Mouse (Mus musculus) forebrain, postnatal 0 days (tissue): Measurements from ENCODE around the gene Mgp. TPM values are rescaled to one million over a fixed set of nuclear protein-coding genes. Genes with fewer than 3 reads are reported as not detected.

Source experiments
- ATAC-seq: fragments of 200-750 bp; cut with Nextera tagmentation; 2 replicates; pipeline ENCODE4 v1.8.0; 2017; ENCODE audit warnings: mild to moderate bottlenecking, moderate library complexity
- DNase-seq: peaks from one replicate; pipeline ENCODE4 v3.0.0-alpha.2; 2015
- H3K27ac ChIP-seq: fragments of 300-500 bp; sonication (generic); 2 replicates; pipeline ENCODE4 v1.5.1; 2014; ENCODE audit warnings: low read depth, mild to moderate bottlenecking, antibody characterized with exemption, low read length, moderate library complexity, mixed read lengths
- H3K27me3 ChIP-seq: fragments of 300-500 bp; sonication (generic); 2 replicates; pipeline ENCODE4 v1.6.1; 2014; ENCODE audit warnings: mild to moderate bottlenecking, low read length, mixed read lengths; ENCODE audit not compliant: insufficient read depth
- H3K36me3 ChIP-seq: fragments of 300-500 bp; sonication (generic); 2 replicates; pipeline ENCODE4 v1.6.1; 2014; ENCODE audit warnings: mild to moderate bottlenecking, moderate library complexity; ENCODE audit not compliant: insufficient read depth
- H3K4me1 ChIP-seq: fragments of 300-500 bp; sonication (generic); 2 replicates; pipeline ENCODE4 v1.6.1; 2014; ENCODE audit warnings: antibody characterized with exemption; ENCODE audit not compliant: insufficient read depth
- H3K4me2 ChIP-seq: fragments of 300-500 bp; sonication (generic); 2 replicates; pipeline ENCODE4 v1.6.1; 2014; ENCODE audit warnings: low read depth, mild to moderate bottlenecking, moderate library complexity
- H3K4me3 ChIP-seq: fragments of 300-500 bp; sonication (generic); 2 replicates; pipeline ENCODE4 v1.5.1; 2014; ENCODE audit warnings: low read depth, low read length, mixed read lengths
- H3K9ac ChIP-seq: fragments of 300-500 bp; sonication (generic); 2 replicates; pipeline ENCODE4 v1.6.1; 2014; ENCODE audit warnings: mild to moderate bottlenecking
- H3K9me3 ChIP-seq: fragments of 300-500 bp; sonication (generic); 2 replicates; pipeline ENCODE4 v1.6.1; 2016; ENCODE audit warnings: low read length
- CTCF ChIP-seq: sonication (generic); IDR thresholded peaks from 2 replicates; pipeline ENCODE4 v1.5.1; 2016; ENCODE audit warnings: antibody characterized with exemption, control low read depth, low read depth
- WGBS: fragments of 180-500 bp; shearing (Covaris S2); extraction: QIAGEN DNeasy Blood & Tissue Kit; methylation state at CpG from one replicate; pipeline ENCODE4 v1.1.7; 2014; 5-methylcytosine and 5-hydroxymethylcytosine counted together
- polyA plus RNA-seq: library from polyadenylated mRNA; unstranded; fragments of >200 nt; fragmentation: Nextera tagmentation; extraction: Ambion mirVana; gene quantifications from 2 replicates; pipeline ENCODE4 v1.2.1, GENCODE M21; 2015
- total RNA-seq: library from RNA; depleted of rRNA; stranded (reverse); fragments of >200 nt; gene quantifications from 2 replicates; pipeline ENCODE4 v1.2.3, GENCODE M21; 2014; rRNA removed

The Mgp gene
- 31.2 and 32.7 TPM in 2 replicates for total RNA-seq
- polyA plus RNA-seq: 39.9 and 57.8 TPM in 2 replicates

- H3K36me3 ChIP-seq: no peaks in the 10 kb centered on the region
- no peak within 1 kb of the TSS for H3K27ac ChIP-seq
- H3K4me2 ChIP-seq: no peak within 1 kb of the TSS
- no peaks in the 10 kb centered on the region for H3K27me3 ChIP-seq
- ATAC-seq (no peak), DNase-seq (no peak)
- TF ChIP-seq CTCF: no peak
- no peaks in the 10 kb centered on the region for H3K4me1 ChIP-seq
- WGBS: 62% methylated on average over 9 of the region's 9 CpGs
- no peaks in the 10 kb centered on the region for H3K9me3 ChIP-seq
- H3K9ac ChIP-seq: no peak within 1 kb of the TSS
- no peak within 1 kb of the TSS for H3K4me3 ChIP-seq
Observed at GRCm38 (mm10) chr6:136875670-136876069, at the start of gene Mgp. Gene Mgp (minus strand): TSS chr6:136875823.

GRCm38 (mm10) chr6:136925049-136925448, 49.4 kb upstream of the Mgp start:
- H3K27ac ChIP-seq: no peak overlapping the region
- no peak for TF ChIP-seq CTCF
- H3K9ac ChIP-seq: no peak overlapping the region
- H3K4me1 ChIP-seq: no peaks in the 10 kb centered on the region; the same call in 1 of the 2 replicates
- ATAC-seq (no peak), DNase-seq (no peak)
- H3K9me3 ChIP-seq: no peaks in the 10 kb centered on the region
- no peaks in the 10 kb centered on the region for H3K27me3 ChIP-seq
- H3K4me3 ChIP-seq: no peak overlapping the region
- 78% methylated on average over 8 of the region's 8 CpGs for WGBS
- H3K4me2 ChIP-seq: no peak overlapping the region
- no peaks in the 10 kb centered on the region for H3K36me3 ChIP-seq

- H3K27ac ChIP-seq: no peak within 1 kb of the TSS
- no peaks in the 10 kb centered on the region for H3K27me3 ChIP-seq
- WGBS: 84% methylated on average over 8 of the region's 8 CpGs
- H3K4me2 ChIP-seq: no peak within 1 kb of the TSS
- ATAC-seq (no peak), DNase-seq (no peak)
- H3K9ac ChIP-seq: no peak within 1 kb of the TSS
- no peak within 1 kb of the TSS for H3K4me3 ChIP-seq
- no peaks in the 10 kb centered on the region for H3K9me3 ChIP-seq
- no peaks in the 10 kb centered on the region for H3K36me3 ChIP-seq
- TF ChIP-seq CTCF: no peak
- no peaks in the 10 kb centered on the region; the same call in 1 of the 2 replicates for H3K4me1 ChIP-seq
Observed at GRCm38 (mm10) chr6:136923532-136923931, 47.9 kb upstream of the Mgp start, which contains the start of gene Pde6h. Gene Pde6h (plus strand): TSS chr6:136923832.

GRCm38 (mm10) chr6:136922871-136923270, 47.2 kb upstream of the Mgp start:
- WGBS: 93% methylated on average over 7 of the region's 7 CpGs
- H3K27me3 ChIP-seq: no peaks in the 10 kb centered on the region
- TF ChIP-seq CTCF: no peak
- H3K9me3 ChIP-seq: no peaks in the 10 kb centered on the region
- H3K4me3 ChIP-seq: no peak overlapping the region
- no peaks in the 10 kb centered on the region for H3K36me3 ChIP-seq
- no peak overlapping the region for H3K27ac ChIP-seq
- H3K4me1 ChIP-seq: no peaks in the 10 kb centered on the region; the same call in 1 of the 2 replicates
- H3K4me2 ChIP-seq: no peak overlapping the region
- H3K9ac ChIP-seq: no peak overlapping the region
- no peak for DNase-seq
- ATAC-seq: no peak

- Histone ChIP-seq H3K4me1 (no peaks in the 10 kb centered on the region; the same call in 1 of the 2 replicates), H3K9me3 (no peaks in the 10 kb centered on the region), H3K27ac (peak within 1 kb of the TSS; percentile 21; the same call in 1 of the 2 replicates), H3K27me3 (no peaks in the 10 kb centered on the region), H3K36me3 (no peaks in the 10 kb centered on the region), H3K4me3 (no peak within 1 kb of the TSS), H3K4me2 (no peak within 1 kb of the TSS), H3K9ac (no peak within 1 kb of the TSS)
- DNase-seq: no peak
- WGBS: 75% methylated on average over 5 of the region's 5 CpGs
- no peak for TF ChIP-seq CTCF
- ATAC-seq: no peak
Observed at GRCm38 (mm10) chr6:136922080-136922479, 46.5 kb upstream of the Mgp start, which contains the start of gene Erp27. Gene Erp27 (minus strand): TSS chr6:136922180.

- no peaks in the 10 kb centered on the region for H3K27me3 ChIP-seq
- no peak overlapping the region for H3K4me3 ChIP-seq
- ATAC-seq (peak; percentile 82), DNase-seq (peak; percentile 72)
- 59% methylated on average over 7 of the region's 7 CpGs for WGBS
- H3K36me3 ChIP-seq: no peaks in the 10 kb centered on the region
- TF ChIP-seq CTCF: no peak
- H3K27ac ChIP-seq: peak overlapping the region; percentile 21; the same call in 1 of the 2 replicates
- no peaks in the 10 kb centered on the region for H3K9me3 ChIP-seq
- H3K9ac ChIP-seq: no peak overlapping the region
- no peak overlapping the region for H3K4me2 ChIP-seq
- no peaks in the 10 kb centered on the region; the same call in 1 of the 2 replicates for H3K4me1 ChIP-seq
Observed at GRCm38 (mm10) chr6:136921601-136922000, 46.0 kb upstream of the Mgp start.

- peak; percentile 86 for TF ChIP-seq CTCF
- H3K36me3 ChIP-seq: no peaks in the 10 kb centered on the region
- peak; percentile 62 for ATAC-seq
- H3K4me1 ChIP-seq: no peaks in the 10 kb centered on the region; the same call in 1 of the 2 replicates
- 47% methylated on average over 16 of the region's 16 CpGs for WGBS
- peak; percentile 87 for DNase-seq
- no peak overlapping the region for H3K4me2 ChIP-seq
- no peaks in the 10 kb centered on the region for H3K9me3 ChIP-seq
- H3K4me3 ChIP-seq: no peak overlapping the region
- H3K27me3 ChIP-seq: no peaks in the 10 kb centered on the region
- H3K9ac ChIP-seq: no peak overlapping the region
- H3K27ac ChIP-seq: no peak overlapping the region
Observed at GRCm38 (mm10) chr6:136920320-136921257, 45.0 kb upstream of the Mgp start.
